Mouse (Mus musculus): ENCODE measurements around the gene H2al1h. TPM values are rescaled to one million over a fixed set of nuclear protein-coding genes. Genes with fewer than 3 reads are reported as not detected.
"Not testable (repeated sequence)": the region's sequence is repeated elsewhere in the genome, so short reads cannot be mapped to it uniquely, and the experiment has no call there.

The H2al1h gene
- polyA plus RNA-seq, 1 experiment = not detected

DNA sequence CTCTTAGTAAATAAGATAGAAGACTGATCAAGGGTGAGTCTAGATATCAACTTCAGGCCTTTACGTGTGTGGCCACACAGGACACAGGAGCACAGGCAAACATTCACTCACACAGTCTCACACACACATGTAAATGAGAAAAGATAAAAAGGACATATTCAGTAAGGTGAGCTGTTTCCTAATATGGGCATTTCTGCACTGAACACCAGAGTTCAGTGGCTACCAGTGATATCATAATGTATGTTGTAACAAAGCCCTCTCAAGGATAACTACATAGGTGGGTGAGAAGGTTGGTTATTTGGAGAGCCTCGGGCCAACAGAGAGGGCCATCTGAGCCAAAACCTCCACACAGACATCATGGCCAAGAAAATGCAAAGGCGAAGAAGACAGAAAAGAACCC lies 9.7 kb upstream of the H2al1h start, which contains the start of gene H2al1e:
TSS of gene H2al1e (plus strand) at position 301 of the 400 bp plus-strand sequence.
- not testable (repeated sequence) for DNase-seq; H3K4me3 ChIP-seq (ENCODE audit: control insufficient read depth, insufficient read depth, low read length); H3K36me3 ChIP-seq (ENCODE audit: control insufficient read depth, insufficient read depth, low read length); H3K27ac ChIP-seq (ENCODE audit: control insufficient read depth, insufficient read depth, low read length); H3K4me1 ChIP-seq (replicated peaks; ENCODE audit: control insufficient read depth, insufficient read depth, low read length); H3K27me3 ChIP-seq (ENCODE audit: control insufficient read depth, insufficient read depth, low read length)
- WGBS = no CpG with 5 or more reads among the region's 3 CpGs

DNA sequence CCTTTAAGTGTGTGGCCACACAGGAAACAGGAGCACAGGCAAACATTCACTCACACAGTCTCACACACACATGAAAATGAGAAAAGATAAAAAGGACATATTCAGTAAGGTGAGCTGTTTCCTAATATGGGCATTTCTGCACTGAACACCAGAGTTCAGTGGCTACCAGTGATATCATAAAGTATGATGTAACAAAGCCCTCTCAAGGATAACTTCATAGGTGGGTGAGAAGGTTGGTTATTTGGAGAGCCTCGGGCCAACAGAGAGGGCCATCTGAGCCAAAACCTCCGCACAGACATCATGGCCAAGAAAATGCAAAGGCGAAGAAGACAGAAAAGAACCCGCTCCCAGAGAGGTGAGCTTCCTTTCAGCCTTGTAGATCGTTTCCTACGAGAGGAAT lies 6.4 kb upstream of the H2al1h start, which contains the start of gene H2al1f:
TSS of gene H2al1f (plus strand) at position 301 of the 400 bp plus-strand sequence.
- WGBS = no CpG with 5 or more reads among the region's 6 CpGs
- not testable (repeated sequence) for H3K27me3 ChIP-seq (ENCODE audit: control insufficient read depth, insufficient read depth, low read length); H3K4me3 ChIP-seq (ENCODE audit: control insufficient read depth, insufficient read depth, low read length); H3K27ac ChIP-seq (ENCODE audit: control insufficient read depth, insufficient read depth, low read length); DNase-seq; H3K36me3 ChIP-seq (ENCODE audit: control insufficient read depth, insufficient read depth, low read length); H3K4me1 ChIP-seq (replicated peaks; ENCODE audit: control insufficient read depth, insufficient read depth, low read length)

DNA sequence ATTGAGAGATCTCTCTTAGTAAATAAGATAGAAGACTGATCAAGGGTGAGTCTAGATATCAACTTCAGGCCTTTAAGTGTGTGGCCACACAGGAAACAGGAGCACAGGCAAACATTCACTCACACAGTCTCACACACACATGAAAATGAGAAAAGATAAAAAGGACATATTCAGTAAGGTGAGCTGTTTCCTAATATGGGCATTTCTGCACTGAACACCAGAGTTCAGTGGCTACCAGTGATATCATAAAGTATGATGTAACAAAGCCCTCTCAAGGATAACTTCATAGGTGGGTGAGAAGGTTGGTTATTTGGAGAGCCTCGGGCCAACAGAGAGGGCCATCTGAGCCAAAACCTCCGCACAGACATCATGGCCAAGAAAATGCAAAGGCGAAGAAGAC lies 3.3 kb upstream of the H2al1h start, which contains the start of gene H2al1g:
TSS of gene H2al1g (plus strand) at position 301 of the 400 bp plus-strand sequence.
- not testable (repeated sequence) for H3K36me3 ChIP-seq (ENCODE audit: control insufficient read depth, insufficient read depth, low read length); H3K27ac ChIP-seq (ENCODE audit: control insufficient read depth, insufficient read depth, low read length); DNase-seq; H3K4me3 ChIP-seq (ENCODE audit: control insufficient read depth, insufficient read depth, low read length); H3K27me3 ChIP-seq (ENCODE audit: control insufficient read depth, insufficient read depth, low read length); H3K4me1 ChIP-seq (replicated peaks; ENCODE audit: control insufficient read depth, insufficient read depth, low read length)
- WGBS = no CpG with 5 or more reads among the region's 3 CpGs

DNA sequence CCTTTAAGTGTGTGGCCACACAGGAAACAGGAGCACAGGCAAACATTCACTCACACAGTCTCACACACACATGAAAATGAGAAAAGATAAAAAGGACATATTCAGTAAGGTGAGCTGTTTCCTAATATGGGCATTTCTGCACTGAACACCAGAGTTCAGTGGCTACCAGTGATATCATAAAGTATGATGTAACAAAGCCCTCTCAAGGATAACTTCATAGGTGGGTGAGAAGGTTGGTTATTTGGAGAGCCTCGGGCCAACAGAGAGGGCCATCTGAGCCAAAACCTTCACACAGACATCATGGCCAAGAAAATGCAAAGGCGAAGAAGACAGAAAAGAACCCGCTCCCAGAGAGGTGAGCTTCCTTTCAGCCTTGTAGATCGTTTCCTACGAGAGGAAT lies 3.1 kb downstream of the H2al1h start, which contains the start of gene H2al1i:
TSS of gene H2al1i (plus strand) at position 301 of the 400 bp plus-strand sequence.
- not testable (repeated sequence) for H3K27me3 ChIP-seq (ENCODE audit: control insufficient read depth, insufficient read depth, low read length); DNase-seq; H3K27ac ChIP-seq (ENCODE audit: control insufficient read depth, insufficient read depth, low read length); H3K4me3 ChIP-seq (ENCODE audit: control insufficient read depth, insufficient read depth, low read length); H3K4me1 ChIP-seq (replicated peaks; ENCODE audit: control insufficient read depth, insufficient read depth, low read length); H3K36me3 ChIP-seq (ENCODE audit: control insufficient read depth, insufficient read depth, low read length)
- no CpG with 5 or more reads among the region's 5 CpGs for WGBS

DNA sequence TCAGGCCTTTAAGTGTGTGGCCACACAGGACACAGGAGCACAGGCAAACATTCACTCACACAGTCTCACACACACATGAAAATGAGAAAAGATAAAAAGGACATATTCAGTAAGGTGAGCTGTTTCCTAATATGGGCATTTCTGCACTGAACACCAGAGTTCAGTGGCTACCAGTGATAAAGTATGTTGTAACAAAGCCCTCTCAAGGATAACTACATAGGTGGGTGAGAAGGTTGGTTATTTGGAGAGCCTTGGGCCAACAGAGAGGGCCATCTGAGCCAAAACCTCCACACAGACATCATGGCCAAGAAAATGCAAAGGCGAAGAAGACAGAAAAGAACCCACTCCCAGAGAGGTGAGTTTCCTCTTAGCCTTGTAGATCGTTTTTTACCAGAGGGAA lies 6.2 kb downstream of the H2al1h start, which contains the start of gene H2al1j:
TSS of gene H2al1j (plus strand) at position 301 of the 400 bp plus-strand sequence.
- not testable (repeated sequence) for H3K4me3 ChIP-seq (ENCODE audit: control insufficient read depth, insufficient read depth, low read length); DNase-seq; H3K27me3 ChIP-seq (ENCODE audit: control insufficient read depth, insufficient read depth, low read length); H3K27ac ChIP-seq (ENCODE audit: control insufficient read depth, insufficient read depth, low read length); H3K36me3 ChIP-seq (ENCODE audit: control insufficient read depth, insufficient read depth, low read length); H3K4me1 ChIP-seq (replicated peaks; ENCODE audit: control insufficient read depth, insufficient read depth, low read length)
- WGBS = 91% methylated on average over 2 of the region's 2 CpGs

DNA sequence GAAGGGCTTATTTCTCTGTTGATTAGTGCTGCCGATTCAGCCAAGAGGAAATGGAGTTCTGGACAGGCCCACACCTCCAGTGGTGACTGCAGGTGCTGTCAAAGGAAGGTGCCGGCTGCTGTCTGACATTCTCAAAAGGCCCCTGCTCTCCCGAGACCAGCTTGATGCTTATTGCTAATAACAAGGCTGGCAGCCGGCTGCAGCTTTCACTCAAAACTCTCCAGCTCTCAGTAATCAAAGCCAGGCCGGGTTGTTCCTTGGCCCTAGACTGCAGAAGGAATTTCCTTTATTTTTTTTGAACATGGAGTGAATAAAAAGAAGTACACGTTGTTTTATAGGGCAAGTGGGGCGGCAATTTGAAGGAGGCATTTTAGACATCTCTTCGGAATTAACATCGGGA lies 24.5 kb downstream of the H2al1h start:
- Histone ChIP-seq H3K4me3 (ENCODE audit: control insufficient read depth, insufficient read depth, low read length) (no peak overlapping the region), H3K27me3 (ENCODE audit: control insufficient read depth, insufficient read depth, low read length) (no peaks in the 10 kb centered on the region), H3K36me3 (ENCODE audit: control insufficient read depth, insufficient read depth, low read length) (no peaks in the 10 kb centered on the region), H3K4me1 (replicated peaks; ENCODE audit: control insufficient read depth, insufficient read depth, low read length) (no peaks in the 10 kb centered on the region), H3K27ac (ENCODE audit: control insufficient read depth, insufficient read depth, low read length) (no peak overlapping the region)
- 90% methylated on average over 9 of the region's 9 CpGs for WGBS
- no peak for TF ChIP-seq CTCF (IDR thresholded peaks at IDR 0.05; ENCODE audit: borderline replicate concordance, control insufficient read depth, extremely low read depth, insufficient read depth, low read length, poor library complexity)
- TF ChIP-seq POLR2A (IDR thresholded peaks at IDR 0.05; ENCODE audit: control insufficient read depth, extremely low read depth, insufficient read depth, low read length, poor library complexity) = no peak
- DNase-seq = no peak

DNA sequence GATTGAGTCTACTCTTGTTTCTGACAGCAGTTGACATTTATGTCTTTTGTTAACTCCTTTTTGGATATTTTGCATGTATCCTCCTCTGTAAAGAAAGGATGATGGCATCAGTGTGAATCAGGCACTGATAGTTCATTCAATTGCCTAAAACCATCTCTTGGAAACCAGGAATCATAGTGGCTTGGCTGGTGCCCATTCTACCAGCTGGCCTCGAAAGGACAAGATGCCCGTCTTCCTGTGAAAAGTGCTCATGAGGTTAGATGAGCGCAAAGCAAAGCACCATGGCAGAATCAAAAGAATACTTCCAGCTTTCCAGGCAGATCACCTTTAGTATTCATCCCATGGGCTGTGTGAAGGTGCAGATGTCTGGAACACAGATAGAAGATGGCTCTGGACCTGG lies 25.5 kb downstream of the H2al1h start:
- WGBS = 96% methylated on average over 3 of the region's 3 CpGs
- Histone ChIP-seq H3K27me3 (ENCODE audit: control insufficient read depth, insufficient read depth, low read length) (no peaks in the 10 kb centered on the region), H3K36me3 (ENCODE audit: control insufficient read depth, insufficient read depth, low read length) (no peaks in the 10 kb centered on the region), H3K4me1 (replicated peaks; ENCODE audit: control insufficient read depth, insufficient read depth, low read length) (no peaks in the 10 kb centered on the region), H3K4me3 (ENCODE audit: control insufficient read depth, insufficient read depth, low read length) (no peak overlapping the region), H3K27ac (ENCODE audit: control insufficient read depth, insufficient read depth, low read length) (no peak overlapping the region)
- DNase-seq = no peak
- TF ChIP-seq CTCF (IDR thresholded peaks at IDR 0.05; ENCODE audit: borderline replicate concordance, control insufficient read depth, extremely low read depth, insufficient read depth, low read length, poor library complexity) (no peak), POLR2A (IDR thresholded peaks at IDR 0.05; ENCODE audit: control insufficient read depth, extremely low read depth, insufficient read depth, low read length, poor library complexity) (no peak)

DNA sequence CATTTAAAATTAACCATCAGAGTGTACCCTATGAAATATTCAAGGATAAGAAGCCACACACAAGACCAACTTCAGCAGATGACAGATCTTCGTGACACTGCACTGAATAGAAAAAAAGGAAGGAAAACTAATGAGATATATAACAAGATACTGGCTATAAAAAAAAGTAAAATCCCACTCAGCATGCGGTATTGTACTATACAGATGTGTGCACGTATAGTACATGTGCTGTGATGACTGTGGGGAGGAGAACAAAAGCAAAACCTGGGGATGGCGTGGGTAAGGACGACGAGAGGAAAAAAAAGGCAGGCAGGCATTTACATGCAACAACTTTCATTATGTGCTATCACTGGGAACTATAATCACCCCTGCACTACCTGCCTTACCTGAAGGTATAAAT lies 39.5 kb downstream of the H2al1h start:
- H3K4me1 ChIP-seq (replicated peaks; ENCODE audit: control insufficient read depth, insufficient read depth, low read length) = no peaks in the 10 kb centered on the region
- DNase-seq = no peak
- no peak overlapping the region for H3K27ac ChIP-seq (ENCODE audit: control insufficient read depth, insufficient read depth, low read length)
- no peak overlapping the region for H3K4me3 ChIP-seq (ENCODE audit: control insufficient read depth, insufficient read depth, low read length)
- no peaks in the 10 kb centered on the region for H3K36me3 ChIP-seq (ENCODE audit: control insufficient read depth, insufficient read depth, low read length)
- no peaks in the 10 kb centered on the region for H3K27me3 ChIP-seq (ENCODE audit: control insufficient read depth, insufficient read depth, low read length)
- WGBS = 17% methylated on average over 6 of the region's 6 CpGs
- TF ChIP-seq POLR2A (IDR thresholded peaks at IDR 0.05; ENCODE audit: control insufficient read depth, extremely low read depth, insufficient read depth, low read length, poor library complexity) (no peak), CTCF (IDR thresholded peaks at IDR 0.05; ENCODE audit: borderline replicate concordance, control insufficient read depth, extremely low read depth, insufficient read depth, low read length, poor library complexity) (no peak)

All from thymus, adult 2 months (tissue).